Mouse (Mus musculus) left cerebral cortex, adult 9 months (tissue): ENCODE data around the gene Stk24.
"Not testable (repeated sequence)": the region's sequence is repeated elsewhere in the genome, so short reads cannot be mapped to it uniquely, and the experiment has no call there.

Source experiments
- DNase-seq, 2 experiments: peaks; one replicate each; pipeline ENCODE4 v3.0.0; 2022; ENCODE audit warnings: low spot score in 2 of 2

Stk24 gene

DNA sequence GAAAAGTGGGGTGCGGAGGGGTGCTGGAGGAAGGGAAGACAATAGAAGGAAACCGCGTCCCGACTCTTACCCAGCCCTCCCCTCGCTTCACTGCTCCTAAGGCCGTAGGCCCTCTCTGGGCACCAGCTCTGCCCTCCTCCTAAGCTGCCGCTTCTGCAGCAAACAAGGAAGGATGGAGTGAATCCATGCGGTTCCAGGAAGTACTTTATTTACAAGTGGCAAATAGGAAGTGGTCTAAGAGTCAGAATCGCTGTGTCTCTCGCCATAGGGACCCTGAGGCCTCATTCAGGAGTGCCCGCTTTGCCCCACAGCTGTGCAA lies at the start of gene Stk24:
Gene Stk24, minus strand, starts transcription at position 185 of the 319 bp plus-strand sequence.
- peak in 1 of 2 experiments; percentile 24 for DNase-seq

DNA sequence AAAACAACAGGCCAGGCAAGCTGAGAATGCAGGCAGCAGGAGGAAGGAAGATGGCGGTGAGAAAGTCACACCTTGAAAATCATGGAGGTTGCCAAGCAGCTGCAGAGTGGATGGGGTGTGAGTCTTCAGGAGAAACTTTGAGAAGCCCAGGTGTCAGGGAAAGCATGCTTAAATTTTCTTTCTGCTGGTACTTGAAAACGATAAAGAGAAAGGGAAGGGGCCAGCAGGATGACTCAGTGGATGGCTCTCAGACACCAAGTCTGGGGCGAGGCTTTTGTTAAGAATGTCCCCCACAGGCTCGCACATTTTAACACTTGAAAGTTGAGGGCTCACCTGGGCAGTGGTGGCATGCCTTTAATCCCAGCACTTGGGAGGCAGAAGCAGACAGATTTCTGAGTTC lies 48.3 kb upstream of the Stk24 start:
- DNase-seq: no peak

DNA sequence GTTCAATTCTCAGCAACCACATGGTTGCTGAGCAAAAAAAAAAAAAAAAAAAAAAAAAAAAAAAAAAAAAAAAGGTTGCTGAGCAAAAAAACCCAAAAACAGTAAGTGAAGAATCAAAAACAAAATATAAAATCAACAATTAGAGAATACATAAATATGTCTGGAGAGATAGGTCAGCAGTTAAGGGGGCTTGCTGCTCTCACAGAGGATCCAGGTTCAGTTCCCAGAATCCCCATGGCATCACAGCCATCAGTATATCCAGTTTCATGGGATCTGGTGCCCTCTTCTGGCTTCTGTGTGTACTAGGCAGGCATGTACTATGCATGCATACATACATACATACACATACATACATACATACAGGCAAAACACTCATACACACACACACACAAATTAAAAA lies 46.9 kb upstream of the Stk24 start:
- DNase-seq: no peak

DNA sequence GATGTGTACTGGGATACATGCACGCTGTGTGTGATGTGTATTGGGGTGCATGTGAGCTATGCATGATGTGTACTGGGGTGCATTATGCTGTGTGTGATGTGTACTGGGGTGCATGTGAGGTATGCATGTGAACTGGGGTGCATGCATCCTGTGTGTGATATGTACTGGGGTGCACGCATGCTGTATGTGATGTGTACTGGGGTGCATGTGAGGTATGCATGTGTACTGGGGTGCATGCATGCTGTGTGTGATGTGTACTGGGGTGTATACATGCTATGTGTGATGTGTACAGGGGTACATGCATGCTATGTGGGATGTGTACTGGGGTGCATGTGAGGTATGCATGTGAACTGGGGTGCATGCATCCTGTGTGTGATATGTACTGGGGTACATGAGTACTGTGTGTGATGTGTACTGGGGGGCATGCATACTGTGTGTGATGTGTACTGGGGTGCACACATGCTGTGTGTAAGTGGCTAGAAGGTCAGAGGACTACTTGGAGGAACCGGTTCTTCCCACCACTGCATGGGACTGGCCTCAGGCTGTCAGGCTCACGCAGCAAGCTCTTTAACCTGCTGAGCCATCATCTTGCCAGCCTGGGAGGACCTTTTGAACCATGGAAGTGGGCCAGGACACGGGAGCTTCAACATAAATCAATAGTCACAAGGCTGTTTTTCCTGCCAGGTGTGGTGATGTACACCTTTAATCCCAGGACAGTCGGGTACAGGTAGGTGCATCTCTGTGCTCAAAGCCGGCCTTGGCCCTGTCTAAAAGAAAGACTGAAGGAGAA lies 45.4 kb upstream of the Stk24 start:
- no peak for DNase-seq

DNA sequence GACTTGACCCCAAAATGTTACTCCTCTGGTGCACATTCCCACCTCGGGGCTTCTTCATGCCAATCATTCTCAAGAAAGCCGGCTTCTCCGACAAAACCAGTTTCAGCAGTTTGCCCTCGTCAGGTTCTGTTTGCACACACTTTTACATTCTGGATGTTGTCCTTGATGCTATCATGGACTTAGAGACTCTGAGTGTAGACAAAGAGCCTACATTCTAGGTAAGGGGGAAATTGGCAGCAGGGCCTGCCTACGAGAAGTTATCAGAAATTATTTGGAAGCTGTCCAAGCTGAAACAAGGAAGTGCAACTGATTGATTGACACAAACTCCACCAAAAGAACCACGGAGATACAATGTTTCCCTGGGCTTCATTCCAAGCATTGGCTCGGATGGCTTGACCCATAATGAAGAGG lies 43.5 kb upstream of the Stk24 start:
- DNase-seq: no peak

DNA sequence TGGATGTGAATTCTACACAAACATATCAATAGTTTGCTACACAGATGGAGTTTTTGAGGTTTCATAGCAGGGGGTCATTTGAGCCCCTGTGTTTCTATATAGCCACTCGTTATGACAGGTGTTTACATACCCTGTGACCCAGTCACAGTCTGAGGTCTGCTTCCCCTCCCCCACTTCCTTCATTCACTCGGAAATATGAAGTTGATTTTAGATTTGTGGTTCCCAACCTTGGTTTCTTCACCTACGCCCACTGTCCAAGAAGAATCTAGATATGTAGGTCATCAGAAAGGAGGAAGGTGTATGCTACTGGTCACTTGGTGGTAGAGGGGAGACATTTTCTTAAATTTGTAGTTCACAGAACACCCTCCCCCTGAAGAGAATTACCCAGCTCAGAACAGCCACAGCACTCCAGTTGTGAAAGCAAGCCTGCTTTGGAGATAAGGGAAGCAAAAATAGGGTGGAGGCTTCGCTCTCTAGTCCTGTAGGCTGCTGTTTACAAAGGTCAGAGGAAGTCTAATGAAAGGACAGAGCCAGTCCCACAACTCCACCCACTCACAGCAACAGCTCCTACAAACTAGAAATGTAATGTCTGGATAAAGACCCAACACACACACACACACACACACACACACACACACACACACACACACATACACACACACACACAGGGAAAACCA lies 43.0 kb upstream of the Stk24 start:
- no peak for DNase-seq

DNA sequence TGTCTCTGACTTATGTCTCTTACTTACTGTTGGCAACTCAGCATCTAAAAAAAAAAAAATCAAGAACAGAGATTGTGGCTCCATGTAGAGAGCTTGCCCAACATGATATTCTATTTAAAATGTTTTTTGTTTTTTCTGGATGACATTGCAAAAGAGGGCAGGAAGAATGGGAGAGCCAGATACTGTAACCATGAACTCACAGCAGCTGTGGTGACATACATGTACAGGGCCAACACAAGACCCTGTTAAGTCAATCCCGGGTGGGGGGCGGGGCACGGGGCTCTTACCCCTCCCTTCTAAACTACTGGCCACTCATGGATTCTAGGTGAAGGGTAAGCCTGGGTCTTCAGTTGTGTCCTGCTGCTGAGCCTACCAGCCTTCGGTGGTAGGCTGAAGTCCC lies 42.2 kb upstream of the Stk24 start:
- no peak for DNase-seq

DNA sequence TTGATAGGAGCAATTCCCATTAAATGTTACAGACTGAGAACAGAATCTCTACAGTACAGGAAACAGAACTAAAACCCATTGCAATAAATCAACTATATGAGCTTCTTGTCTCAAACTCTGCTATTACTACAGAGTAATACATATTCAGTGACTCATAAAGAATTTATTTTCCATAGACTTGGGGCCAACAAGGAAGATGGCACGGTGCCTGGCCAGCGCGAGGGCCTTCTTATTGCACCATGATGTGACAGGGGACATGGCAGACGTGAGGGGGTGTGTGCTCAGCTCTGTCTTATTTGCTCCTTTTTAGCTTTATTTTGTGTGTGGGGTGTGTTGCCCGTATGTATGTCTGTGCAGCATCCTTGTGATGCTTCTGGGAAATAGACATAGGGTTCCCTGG lies 37.8 kb upstream of the Stk24 start:
- DNase-seq: no peak

DNA sequence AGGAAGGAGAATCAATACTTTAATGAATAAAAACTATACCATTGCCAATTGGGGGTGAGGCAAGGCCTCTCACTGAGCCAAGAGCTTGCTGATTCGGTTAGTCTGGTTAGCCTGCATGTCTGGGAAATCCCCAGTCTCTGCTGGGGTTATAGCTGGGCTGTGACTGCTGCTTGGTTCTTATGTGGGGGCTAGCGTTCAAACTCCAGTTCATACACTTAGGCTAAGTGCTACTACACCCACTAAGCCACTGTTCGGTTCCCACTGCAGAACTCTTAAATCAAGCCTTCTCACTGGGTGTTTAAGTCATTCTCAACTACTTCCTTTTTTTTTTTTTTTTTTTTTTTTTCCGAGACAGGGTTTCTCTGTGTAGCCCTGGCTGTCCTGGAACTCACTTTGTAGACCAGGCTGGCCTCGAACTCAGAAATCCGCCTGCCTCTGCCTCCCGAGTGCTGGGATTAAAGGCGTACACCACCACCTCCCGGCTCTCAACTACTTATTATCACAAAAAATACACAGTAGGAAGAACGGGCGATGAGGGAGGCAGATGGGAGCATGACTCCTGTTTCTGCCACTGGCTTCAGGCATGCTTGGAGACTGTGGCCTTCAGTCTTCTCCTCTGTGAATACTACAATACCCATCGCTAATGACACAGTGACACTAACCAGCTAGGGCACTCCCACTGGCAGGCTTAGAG lies 37.0 kb upstream of the Stk24 start:
- no peak for DNase-seq

DNA sequence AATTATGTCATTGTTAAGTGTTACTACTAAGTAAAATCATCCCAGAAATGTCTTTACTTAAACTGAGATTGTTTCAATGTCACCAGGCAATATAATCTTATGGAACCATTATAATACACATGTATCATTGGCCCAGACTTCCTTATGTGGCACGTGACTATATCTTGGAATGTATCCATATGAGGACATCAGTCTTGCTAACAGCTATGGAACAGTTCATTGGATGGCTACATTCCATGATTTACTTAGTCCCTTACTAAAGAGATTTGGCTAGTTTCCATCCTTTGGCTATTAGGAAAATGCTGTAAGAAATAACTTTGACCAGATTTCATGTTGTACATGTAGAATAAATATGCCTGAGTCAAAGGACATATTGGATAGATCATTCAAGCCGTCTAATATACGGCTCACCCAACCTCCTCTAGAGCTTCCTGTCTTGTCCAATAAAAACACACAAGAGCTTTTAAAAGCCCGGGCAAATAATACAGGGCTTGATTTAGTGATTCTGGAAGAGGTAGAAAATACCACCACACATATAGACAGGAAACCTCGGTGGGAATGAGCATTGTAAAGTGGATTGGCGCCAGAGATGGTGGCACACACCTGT lies 34.9 kb upstream of the Stk24 start:
- no peak for DNase-seq

DNA sequence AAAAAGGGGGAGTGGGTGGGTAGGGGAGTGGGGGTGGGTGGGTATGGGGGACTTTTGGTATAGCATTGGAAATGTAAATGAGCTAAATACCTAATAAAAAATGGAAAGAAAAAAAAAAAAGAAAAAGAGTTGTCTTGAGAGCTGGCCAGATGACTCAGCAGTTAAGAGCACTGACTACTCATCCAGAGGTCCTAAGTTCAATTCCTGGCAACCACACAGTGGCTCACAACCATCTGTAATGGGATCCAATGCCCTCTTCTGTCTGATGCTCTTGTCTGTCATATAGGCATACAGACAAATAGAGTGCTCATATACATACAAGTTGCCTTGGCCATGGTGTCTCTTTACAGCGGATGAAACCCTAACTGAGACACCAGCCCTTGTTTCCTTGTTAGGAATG lies 33.9 kb upstream of the Stk24 start:
- not testable (repeated sequence) for DNase-seq

DNA sequence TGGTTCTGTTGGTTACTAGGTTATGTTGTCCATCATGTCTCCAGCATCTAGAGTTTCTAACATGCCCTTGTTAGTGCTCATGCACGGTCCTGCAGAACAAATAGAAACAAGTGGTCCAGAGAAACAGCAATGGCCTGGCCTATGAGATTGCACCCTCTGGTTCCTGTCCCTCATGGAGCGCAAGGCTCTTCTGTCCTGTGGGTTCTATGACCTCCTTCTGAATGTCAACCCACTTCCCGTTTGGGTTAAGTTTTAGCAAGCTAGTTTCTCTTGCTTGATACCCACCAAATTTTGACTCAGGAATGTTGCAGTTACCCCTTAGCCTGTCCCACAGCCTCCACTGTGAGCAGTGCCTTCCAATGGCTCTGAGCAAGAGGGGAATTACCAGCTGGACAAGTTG lies 29.1 kb upstream of the Stk24 start:
- DNase-seq: no peak

DNA sequence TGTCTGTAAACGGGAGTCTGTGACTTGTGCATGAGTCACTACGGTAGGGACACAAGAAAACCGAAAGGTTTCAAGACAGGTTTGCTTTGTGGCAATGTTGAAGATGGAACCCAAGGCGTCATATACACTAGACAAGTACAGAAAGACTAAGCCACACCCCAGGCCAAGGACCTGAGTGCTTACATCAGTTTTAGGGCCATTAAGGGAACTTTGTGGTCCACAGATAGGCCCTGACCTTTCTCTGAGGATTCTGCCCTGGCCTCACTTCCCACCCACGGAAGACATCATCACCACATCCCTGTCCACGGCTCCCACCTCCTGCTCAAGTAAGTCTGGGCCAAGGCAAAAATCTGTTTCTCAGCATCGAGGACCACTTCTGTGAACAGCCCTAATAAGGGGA lies 27.1 kb upstream of the Stk24 start:
- DNase-seq: no peak

DNA sequence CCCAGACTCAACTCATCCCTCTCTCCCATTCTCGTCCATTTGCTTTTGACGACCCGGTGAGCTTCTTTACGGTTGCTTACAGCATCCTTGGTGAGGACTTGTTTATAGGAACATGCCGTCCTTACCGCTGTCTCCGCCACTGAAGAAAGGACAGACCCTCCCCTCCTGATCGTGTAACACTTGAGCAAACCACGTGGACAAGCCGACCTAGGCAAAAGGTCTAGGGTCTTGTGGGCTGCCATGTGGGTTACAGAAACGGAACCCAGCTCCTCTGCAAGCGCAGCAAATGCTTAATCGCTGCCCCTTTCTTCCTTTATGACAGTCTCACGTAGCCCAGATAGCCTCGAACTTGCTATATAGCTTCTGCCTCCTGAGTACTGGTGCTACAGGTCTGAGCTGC lies 25.7 kb upstream of the Stk24 start:
- DNase-seq: no peak

DNA sequence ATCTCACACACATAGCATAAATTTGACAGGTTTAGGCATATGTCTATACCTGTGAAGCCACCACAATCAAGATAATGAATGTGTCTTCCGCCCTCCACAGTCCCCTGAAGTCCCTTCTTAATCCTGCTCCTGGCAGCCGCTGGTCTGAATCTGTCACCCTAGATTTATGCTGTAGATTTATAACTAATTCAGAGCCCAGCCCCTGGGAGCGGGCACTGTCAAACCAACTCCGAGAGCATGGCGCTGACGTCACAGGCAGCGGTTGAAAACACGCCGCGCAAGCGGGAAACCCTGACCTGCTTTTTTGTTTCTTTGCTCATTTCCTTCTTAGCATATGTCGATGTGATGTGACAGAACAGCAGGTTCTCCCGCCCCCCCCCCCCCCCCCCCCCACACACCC lies 25.3 kb upstream of the Stk24 start:
- no peak for DNase-seq

DNA sequence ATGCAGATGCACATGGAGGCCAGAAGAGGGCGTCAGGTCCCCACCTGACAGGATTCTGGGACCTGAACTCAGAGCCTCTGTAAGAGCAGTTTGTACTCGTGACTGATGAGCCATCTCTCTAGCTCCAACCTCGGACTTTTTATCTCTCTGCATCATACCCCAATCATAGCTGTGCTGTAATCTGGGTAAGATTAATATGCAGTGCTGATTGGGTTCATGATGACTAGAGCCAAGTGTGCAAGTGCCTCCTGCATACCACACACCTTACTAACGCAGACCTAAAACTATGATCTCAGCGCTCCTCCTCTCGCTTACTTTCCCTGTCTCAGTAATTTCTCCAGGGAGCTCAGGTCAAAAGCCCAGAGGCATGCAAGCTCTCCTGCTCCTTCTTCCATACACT lies 19.9 kb upstream of the Stk24 start:
- no peak for DNase-seq

DNA sequence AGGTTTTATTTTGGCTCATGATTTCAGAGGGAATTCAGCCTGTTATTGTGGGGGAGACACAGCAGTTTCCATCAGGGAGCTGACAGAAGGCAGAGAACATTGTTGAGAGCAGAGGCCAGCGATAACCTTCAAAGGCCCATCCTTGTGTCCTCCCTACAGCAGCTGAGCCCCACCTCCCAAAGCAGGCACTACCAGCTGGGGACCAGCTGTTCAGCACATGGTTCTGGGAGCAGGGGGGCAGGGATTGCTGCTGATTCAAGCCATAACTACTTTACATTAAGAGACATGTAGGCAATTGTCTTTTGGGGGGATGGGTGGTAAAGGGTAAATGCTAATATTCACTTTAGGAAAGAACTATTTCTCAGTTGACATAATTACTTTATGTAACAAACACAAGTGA lies 17.7 kb upstream of the Stk24 start:
- no peak for DNase-seq

DNA sequence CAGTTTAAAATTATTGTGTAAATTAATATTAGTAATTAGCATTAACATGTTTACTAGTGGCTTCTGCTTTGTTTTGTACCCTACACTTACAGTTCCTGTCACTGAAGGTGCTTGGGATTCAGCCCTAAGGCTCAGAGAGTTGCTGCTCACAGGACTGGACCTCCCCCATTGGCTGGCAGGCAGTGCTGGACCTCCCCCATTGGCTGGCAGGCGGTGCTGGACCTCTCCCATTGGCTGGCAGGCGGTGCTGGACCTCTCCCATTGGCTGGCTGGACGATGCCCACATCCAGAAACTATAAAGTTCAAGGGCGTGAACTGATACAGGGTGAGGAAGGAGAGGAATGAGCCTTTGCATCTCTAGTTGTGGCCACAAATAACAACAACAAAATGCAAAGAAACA lies 15.3 kb upstream of the Stk24 start:
- DNase-seq: no peak

DNA sequence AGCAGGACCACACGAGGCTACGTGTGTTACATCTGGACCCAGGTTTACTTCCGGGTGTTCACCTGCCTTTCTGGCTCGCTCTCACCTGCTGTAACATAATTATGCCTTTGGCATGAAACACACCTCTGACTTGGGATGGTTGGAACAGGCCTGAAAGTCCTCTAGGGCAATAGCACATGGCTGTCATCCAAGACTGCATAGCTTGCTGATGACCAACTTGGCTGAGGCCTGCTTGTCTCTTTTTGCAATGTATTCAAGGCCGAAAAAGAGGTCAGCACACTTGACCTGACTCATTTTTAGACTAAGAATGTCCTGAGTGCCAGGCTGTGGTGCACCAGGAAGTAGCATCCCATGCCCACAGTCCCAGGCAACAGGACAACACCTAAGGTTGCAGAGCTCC lies 12.1 kb upstream of the Stk24 start:
- DNase-seq: no peak

DNA sequence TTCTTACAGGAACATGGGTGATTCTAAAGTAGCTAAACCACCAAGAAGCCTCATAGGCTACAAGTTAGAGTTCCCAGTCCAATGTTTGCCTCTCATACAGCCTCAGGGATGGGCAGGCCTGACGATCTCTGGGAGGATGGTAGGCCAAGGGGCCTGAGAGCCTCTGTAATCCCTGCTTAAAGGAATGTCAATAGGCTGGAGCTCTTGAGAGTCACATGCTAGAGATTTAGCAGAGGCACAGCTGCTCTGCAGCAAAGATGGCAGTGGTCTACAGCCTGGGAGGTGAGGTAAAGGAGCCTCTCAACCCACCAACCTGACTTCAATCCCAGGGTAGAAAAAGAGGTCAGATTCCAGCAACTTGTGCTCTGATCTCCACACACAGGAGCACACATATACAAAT lies 7.9 kb upstream of the Stk24 start:
- no peak for DNase-seq

DNA sequence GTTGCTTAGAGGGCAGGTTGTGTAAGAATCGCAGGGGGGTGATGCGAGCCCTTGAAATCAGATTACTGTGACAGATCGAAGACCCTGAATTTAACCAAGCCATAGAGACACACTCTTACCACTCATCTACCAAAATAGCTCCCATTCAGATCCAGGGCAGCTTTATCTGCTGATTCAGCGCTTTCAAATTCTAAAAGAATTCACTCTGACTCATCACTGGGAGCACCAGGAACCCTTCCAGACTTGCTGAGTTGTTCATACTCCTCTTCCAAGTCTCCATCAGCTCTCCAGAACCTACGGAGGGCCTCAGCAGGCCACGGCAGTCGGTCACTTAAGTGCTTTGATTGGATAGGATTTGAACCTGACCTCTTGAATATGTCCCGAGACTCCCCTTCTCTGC lies 5.6 kb upstream of the Stk24 start:
- peak in 1 of 2 experiments; percentile 29 for DNase-seq

DNA sequence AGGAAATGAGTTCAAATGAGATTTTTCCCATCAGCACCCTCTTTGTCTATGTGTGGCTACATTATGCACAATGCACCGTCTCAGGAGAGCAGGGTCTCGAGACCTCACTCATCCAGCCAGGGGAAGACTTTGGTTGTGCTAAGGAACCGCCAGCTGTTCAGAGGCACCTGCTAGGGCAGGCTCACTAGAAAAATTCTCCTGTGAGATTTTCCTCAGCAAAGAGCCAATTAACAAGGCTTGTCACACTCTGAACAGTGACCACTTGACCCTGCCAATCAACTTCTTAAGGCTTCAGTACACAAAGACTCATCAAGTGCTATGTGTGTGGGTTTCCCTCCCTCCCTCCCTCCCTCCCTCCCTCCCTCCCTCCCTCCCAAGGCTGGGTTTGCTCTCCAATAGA lies 4.0 kb upstream of the Stk24 start:
- DNase-seq: no peak
